Mouse (Mus musculus) activated CD4-positive, CD25-positive, alpha-beta regulatory T cell, adult 4 months (primary cell): ENCODE results near the gene Stk11. TPM values are rescaled to one million over a fixed set of nuclear protein-coding genes. Genes with fewer than 3 reads are reported as not detected.

ENCODE experiments used
- ATAC-seq: one replicate; pipeline ENCODE4 v1.8.0; 2017
- polyA plus RNA-seq, 2 experiments: library from polyadenylated mRNA; unstranded; fragments of 100-300 nt; shearing (Covaris generic); gene quantifications; one replicate each; pipeline ENCODE4 v1.2.1; 2017

Gene Stk11
- polyA plus RNA-seq, 2 experiments from 2014 or later: 22.1 to 25.4 TPM

DNA sequence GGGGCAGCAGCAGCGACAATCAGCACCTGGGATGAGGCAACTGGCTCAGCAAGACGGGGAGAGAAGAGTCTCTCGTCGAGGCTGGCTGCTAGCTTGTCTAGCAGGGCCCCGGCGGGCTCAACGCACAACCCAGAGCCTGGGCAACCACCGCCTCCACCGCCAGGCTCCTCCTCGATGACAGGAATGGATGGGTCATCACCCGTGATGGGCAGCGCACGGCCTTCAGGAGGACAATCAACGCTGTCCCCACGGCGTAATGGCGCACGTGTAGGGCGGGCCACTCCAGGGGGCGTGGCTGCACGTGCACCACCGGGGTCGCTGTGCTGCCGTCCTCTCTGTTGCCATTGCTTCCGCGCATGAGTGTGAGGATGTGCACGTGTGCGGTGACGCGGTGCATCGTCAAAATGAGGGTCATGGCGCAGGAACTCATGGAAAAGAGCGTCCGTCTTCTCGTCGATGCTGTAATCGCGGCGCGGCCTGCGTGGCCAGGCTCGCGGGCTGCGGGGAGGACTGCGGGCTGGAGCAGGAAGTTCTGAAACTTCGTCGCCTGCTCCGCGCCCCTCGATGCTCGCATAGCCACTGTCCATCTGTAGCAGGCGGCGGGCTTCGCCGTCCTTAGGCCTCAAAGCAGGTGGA is 15.8 kb downstream of the Stk11 start:
- ATAC-seq: no peak

- ATAC-seq: no peak
These were observed 16.3 kb downstream of the Stk11 start for GRCm38 (mm10) chr10:80131952-80132350.

DNA sequence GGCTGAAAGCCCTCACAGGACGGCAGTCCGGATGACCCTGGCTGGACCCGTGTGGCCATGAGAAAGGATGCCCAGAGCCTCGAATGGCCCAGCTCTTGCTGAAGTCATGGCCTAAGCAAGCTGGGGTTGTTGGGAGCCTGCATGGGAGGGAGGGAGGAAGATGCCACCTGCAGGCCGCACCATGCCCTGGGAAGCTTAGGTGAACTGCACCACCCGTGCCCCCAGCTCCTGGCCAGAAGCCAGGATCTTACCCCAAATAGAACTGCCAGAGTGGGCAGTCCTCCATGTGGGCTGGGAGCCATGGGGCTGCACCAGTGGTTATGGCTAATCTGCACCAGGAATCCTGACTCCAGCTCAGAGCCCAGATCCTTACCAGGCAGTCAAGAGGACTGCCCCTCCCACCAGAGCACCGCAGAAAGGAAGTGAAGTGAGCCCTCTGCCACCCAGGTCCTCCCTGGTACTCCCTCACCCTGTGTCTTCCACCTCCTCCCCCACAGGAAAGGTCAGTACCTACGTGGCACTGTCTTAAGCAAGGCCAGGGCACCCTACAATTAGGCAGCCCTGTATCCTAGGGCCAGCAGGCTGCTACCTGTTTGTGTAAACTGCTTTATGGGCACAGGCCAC is 17.7 kb downstream of the Stk11 start:
- ATAC-seq: no peak

DNA sequence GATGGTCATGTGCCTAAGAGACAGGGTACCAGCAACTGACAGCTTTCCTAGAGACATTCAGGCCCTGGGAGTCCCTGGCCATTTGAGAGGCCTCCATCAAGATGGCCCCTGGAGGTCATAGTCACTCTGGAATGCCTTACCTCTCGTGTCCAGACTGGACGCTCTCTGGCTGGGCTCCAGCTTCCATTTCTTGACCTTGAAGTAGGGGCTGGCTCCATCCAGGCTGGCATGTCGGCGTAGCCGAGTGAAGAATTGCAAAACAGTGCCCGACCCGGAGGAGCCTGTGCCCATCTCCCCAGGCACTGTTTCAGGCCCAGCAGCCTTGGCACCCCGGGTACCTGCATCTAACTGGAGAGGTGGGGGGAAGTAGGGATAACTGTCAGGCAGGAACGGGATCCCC is 18.8 kb downstream of the Stk11 start:
- no peak for ATAC-seq

- no peak for ATAC-seq
These were observed 19.6 kb downstream of the Stk11 start for GRCm38 (mm10) chr10:80135161-80135560.

DNA sequence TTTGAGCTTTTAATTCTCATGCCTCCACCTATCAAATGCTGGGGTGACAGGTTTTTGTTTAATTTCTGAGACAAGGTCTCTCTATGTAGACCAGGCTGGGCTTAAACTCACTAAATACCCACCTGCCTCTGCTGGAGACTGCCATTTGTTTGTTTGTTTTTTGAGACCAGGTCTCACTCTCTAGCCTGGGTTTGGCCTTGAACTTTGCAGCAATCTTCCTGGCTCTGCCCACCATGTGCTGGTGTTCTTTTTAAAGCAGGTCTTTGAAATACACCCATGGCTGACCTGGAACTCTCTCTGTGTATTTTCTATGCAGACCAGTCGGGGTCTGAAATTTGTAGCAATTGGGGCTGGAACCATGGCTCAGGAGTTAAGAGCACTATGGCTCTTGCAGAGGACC is 20.0 kb downstream of the Stk11 start:
- no peak for ATAC-seq

GRCm38 (mm10) chr10:80136179-80136951 is 20.8 kb downstream of the Stk11 start:
- ATAC-seq: no peak

DNA sequence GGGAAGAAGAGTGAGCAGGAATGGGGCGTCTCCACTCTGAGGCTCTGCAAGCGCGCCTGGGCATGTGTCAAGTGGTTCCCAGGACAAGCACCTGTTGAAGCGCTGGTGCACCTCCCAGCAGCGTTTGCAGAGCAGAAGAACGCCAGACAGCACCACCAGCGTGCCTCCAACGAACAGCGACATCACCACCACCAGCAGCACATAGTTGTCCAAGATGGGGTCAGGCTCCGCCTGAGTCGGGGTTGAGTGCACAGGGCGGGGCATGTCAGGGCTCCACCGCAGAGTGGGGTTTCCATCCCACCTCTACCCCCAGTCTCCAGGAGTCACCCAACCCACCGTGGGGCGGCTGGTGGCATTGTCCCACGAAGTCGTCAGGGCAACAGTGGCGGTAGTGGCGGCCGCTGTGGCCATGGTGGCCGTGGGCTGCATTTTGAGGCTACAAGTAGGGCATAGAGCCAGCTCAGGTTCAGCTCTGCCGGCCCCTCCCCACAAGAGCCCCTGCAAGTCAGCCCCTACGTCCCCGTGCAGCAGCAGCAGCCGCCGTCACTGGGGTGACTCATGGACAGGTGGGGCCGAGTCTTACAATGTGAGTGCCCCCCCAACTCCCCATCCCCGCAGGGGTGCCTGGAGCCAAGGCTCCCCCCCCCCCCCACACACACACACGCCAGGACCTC is 21.5 kb downstream of the Stk11 start:
- ATAC-seq: no peak

DNA sequence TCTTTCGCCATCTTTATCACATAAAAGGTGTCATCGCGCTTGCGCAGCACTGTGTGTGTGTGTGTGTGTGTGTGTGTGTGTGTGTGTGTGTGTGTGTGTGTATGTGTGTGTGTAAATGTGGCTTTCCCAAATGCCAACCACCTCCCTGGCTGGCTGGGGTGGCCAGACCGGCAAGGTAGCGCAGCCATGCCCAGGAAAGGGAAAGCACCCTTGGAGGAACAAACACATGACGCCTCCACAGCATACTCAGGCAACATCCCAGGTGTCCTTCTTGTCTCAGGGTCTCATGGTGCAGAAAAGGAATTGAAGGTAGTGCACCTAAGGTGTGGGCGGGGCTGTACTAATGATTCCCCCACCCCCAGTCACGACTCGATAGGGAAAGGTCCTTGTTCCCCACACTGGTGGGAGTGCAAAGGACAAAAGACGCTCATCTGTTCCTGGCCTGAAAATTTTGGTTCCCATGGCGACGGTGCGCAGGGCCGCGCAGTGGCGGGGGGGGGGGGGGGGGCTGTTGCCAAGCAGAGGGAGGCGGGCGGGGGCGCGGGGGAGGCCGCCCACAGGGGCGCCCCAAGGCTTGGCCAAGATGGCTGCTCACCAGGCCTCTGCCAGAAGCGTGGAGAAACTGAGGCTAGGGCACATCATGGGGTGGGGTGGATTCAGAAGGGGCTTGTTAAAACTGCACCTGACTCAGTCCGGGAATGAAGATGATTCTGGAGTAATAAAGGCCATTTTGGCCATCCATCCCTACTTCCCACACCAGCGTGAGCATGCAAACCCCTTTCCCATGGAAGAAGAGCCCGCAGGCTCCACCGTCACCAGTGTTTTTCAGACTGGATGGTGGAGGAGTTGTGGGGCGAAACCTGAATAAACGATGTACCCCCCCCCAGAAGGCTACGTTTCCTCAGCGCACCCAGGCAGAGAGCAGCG is 22.3 kb downstream of the Stk11 start:
- no peak for ATAC-seq

- ATAC-seq: no peak
These were observed 23.2 kb downstream of the Stk11 start, which contains the start of gene Atp5d for GRCm38 (mm10) chr10:80138553-80139438. Atp5d (plus strand) TSS chr10:80138632.

- no peak for ATAC-seq
These were observed 23.8 kb downstream of the Stk11 start for GRCm38 (mm10) chr10:80139439-80139775.

GRCm38 (mm10) chr10:80139975-80140665 is 24.5 kb downstream of the Stk11 start:
- no peak for ATAC-seq

- ATAC-seq: no peak
These were observed 25.0 kb downstream of the Stk11 start, which contains the start of gene Cbarp for GRCm38 (mm10) chr10:80140666-80141035. Cbarp (minus strand) TSS chr10:80140835.

DNA sequence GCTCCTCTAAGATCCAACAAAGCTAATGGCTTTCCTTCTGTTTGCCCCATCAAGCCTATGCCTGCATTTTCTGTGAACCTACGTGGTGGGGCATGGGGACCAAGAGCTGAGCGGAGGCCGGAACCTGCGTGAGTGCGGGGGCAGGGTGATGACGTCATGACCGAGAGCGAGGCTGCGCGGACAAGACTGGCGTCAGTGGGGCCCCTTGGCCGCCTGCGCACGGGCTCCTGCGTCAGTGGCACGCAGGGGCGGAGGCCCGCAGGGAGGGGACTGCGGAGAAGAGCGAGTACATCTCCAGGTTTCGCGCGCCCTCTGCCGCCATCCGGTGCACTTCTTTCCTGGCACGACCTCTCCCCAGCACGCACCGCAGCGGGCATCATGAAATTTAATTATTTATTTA is 25.6 kb downstream of the Stk11 start:
- ATAC-seq: peak; percentile 79

GRCm38 (mm10) chr10:80141786-80142529 is 26.4 kb downstream of the Stk11 start:
- peak; percentile 58 for ATAC-seq

DNA sequence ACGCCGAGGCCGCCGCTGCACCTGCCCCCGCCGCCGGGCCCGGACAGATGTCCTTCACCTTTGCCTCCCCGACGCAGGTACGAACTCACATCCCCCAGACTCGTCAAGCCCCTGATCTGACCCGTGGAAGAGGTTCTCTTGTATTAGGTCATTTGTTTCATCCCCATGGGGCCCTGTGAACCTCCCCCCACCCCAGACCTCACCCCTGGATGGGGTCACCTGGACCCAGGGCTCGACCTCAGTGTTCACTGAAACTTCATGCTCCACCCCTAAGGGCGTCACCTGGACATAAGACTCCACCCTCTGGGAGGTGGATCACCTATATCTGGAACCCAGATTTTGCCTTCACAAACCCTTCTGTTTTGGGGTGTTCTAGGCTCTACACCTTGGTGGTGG is 26.9 kb downstream of the Stk11 start:
- no peak for ATAC-seq

- ATAC-seq: no peak
These were observed 28.1 kb downstream of the Stk11 start for GRCm38 (mm10) chr10:80143664-80144063.

DNA sequence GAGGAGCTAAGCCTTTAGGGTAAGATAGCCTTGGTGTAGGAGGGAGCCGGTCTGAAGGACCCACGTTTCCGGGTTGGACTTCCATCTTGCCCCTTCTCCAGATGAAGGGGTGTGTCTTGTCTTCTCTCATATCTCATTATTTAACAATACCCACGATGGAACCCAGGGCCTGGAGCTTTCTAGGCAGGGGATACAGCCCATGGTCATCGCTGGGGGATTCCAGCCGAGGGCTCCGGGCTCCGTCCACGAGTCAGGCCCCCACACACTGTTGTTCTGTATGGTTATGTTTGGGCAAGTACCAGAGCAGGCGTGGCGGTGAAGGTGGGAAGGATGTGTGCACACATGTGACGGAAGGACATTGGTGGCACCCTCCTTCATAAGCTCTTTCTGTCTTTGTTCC is 28.6 kb downstream of the Stk11 start:
- no peak for ATAC-seq
